Mouse (Mus musculus): Measurements from ENCODE around the gene Fcf1.

Gene Fcf1

DNA sequence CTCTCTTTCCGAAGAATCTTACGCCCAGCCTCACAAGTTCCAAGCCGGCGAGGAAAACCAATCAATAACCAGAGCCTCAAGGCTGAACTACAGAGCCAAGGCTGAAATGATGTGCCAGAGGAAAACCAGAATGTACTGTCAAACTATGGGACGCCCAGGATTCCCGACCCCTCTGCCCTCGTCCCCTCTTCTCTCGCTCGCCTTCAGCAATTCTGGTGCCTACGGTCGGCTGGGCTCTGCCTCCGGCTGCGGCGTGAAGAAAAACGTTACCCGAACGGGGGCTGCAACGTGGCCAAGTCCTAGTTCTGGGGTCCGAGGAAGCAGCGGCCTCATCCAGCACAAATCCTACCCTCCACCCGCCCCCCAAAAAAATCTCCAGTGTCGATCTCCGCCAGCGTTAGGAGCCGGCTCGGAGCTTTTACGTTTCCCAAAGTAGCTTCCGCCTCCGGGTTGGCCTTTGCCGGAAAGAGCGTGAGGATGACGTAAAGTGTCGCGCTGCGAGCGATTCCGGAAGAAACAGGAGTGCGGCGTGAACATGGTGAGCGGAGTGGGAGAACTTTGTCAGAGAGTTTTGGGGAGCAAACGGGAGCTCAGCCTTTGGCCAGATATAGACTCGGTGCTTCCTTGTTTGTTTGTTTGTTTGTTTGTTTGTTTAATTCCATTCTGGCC, at the start of gene Fcf1, which contains the start of gene Arel1:
Fcf1 (plus strand) TSS at position 470 of the 669 bp plus-strand sequence.
Arel1 (minus strand) TSS at position 473 of the 669 bp plus-strand sequence.
- peak; percentile 86 for DNase-seq (ENCODE audit: low read depth, low spot score)

DNA sequence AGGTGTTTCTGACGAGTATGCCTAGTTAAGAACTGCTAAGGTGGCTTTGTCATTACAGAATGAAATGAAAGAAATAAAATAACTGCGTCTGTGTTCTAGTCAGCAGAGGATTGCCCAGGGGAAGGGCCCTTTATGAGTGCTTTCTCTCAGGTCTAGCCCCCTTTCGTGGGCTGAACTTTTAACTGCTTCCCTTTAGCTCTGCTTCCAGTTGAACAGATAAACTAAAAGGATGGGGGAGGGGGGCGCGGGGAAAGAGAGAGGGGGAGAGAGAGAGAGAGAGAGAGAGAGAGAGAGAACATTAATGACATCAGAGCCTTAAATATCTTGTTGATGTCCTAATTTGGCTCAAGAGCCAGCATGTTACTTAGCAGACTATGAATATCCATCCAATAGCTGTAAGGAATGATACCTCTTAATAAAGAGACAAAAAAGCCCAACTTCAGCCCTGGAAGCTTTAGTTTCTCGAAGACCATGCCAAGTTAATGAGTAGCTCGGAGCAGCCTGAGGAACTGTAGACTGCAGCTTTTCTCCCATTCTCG, 48.7 kb upstream of the Fcf1 start:
- DNase-seq (ENCODE audit: low read depth, low spot score), result no peak

DNA sequence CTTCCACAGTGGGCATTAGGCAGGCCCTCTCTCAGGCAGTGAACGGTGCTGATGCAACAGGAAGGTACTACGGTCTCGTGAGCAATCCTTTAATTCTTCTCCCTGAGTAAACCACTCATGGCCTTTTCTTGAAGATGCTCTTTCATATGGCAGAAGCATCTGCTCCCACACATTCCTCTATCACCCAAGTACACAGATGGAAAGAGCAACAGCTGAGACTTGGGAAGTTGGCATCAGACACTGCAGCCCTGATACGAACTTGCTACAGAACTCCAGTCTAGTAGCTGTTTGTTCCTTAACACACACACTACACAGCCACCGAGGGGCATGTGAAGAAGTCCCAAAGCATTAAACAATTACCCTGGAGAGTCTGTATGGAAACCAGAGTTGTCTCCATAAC, 46.4 kb upstream of the Fcf1 start:
- DNase-seq (ENCODE audit: low read depth, low spot score), result no peak

DNA sequence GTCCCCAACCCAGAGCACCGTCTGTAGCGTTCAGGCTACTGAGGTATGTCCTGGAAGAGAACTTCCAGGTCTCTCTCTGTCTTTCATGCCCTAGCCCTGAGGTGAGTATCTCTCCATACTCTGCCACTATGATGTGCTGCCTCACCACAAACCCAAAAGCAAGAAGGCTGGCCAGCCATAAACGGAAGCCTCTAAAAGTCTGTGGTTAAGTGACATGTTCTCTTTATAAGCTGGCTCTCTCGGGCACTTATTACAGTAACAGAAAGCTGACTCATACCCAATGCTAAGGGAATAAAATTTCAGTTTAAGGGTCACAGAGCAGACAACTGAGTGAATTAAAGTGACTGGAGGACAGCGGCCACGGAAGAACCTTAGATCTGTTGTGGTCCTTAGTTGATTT, 44.2 kb upstream of the Fcf1 start:
- no peak for DNase-seq (ENCODE audit: low read depth, low spot score)

DNA sequence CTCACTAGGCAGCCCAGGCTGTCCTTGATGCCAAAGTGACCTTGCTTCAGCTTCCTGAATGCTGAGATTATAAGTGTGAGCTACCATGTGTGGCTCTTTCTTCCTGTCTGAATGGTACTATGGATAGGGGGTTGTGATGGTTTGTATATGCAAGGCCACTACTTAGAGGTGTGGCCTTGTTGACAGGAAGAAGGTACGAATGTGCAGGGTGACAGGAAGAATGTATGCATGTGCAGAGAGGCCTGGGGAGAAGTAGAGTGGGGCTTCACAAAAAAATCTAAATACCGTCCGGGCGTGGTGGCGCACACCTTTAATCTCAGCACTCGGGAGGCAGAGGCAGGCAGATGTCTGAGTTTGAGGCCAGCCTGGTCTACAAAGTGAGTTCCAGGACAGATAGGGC, 38.5 kb upstream of the Fcf1 start:
- DNase-seq (ENCODE audit: low read depth, low spot score), result no peak

DNA sequence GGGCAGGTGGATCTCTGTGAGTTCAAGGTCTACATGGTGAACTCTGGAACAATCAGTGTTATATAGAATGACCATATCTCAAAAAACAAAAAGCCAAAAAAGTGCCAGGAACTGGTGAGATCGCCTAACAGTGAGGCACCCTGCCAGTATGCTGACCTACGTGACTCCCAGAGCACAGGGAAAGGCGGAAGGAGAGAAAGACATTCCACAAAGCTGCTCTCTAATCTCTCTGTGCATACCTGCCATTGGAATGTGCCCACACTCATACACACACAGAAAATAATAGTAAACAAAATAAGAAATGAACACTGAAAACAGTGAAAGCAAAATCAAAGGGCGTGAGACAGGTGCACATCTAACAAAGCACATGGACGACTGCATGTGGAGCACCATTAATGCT, 35.4 kb upstream of the Fcf1 start:
- DNase-seq (ENCODE audit: low read depth, low spot score), result no peak

DNA sequence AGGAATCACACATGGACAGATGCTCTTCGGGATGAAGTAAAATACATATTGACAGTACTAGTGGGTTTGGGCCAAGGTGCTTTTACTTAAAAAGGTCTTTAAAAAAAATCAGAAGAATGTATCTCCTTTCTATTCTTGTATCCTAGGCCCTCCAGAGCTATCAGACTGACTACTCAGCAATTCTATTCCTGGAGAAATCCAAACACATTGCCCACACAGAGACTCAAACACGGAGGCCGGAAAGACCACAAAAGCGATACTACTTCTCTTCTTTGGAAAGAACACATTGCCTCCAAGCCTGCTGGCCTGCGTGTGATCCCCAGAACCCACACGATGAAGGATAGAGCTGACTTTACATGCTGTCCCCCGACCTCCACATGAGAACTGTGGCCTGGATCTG, 31.6 kb upstream of the Fcf1 start:
- DNase-seq (ENCODE audit: low read depth, low spot score), result no peak

DNA sequence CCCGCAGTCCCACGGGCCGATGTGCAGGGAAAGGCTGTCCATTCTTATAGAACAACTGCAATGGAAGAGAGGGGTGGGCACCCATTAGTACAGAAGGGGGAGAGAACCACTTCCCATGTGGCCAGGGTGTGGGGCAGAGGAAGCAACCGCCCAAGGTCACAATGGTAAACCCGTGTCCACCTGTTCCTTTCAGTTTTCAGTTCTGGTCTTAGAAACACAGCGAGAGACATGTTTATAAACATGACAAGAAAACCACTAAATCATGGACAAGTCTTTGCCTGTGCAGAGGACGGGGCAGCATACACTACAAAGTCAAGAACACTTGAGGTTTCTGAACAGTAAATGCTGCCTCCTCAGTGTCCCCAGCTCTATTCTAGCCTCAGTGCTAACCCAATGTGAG, 30.4 kb upstream of the Fcf1 start:
- no peak for DNase-seq (ENCODE audit: low read depth, low spot score)

DNA sequence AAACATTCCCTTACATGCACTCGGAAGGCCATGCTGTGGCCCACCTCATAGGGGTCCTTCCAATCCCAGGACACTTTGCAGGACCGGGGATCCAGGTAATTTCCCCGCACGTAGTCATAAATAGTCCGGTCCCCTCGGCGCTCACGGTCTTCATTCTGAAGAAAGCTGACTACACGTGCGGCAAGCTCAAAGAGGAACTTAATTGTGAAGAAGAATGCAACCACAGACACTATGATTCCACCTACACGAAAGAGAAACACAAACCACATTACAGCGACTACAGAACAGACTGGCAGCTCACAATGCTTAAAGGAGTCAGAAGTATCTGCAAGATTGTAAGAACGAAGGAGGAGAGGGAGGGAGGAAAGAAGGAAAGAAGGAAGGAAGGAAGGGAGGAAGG, 29.0 kb upstream of the Fcf1 start:
- no peak for DNase-seq (ENCODE audit: low read depth, low spot score)

DNA sequence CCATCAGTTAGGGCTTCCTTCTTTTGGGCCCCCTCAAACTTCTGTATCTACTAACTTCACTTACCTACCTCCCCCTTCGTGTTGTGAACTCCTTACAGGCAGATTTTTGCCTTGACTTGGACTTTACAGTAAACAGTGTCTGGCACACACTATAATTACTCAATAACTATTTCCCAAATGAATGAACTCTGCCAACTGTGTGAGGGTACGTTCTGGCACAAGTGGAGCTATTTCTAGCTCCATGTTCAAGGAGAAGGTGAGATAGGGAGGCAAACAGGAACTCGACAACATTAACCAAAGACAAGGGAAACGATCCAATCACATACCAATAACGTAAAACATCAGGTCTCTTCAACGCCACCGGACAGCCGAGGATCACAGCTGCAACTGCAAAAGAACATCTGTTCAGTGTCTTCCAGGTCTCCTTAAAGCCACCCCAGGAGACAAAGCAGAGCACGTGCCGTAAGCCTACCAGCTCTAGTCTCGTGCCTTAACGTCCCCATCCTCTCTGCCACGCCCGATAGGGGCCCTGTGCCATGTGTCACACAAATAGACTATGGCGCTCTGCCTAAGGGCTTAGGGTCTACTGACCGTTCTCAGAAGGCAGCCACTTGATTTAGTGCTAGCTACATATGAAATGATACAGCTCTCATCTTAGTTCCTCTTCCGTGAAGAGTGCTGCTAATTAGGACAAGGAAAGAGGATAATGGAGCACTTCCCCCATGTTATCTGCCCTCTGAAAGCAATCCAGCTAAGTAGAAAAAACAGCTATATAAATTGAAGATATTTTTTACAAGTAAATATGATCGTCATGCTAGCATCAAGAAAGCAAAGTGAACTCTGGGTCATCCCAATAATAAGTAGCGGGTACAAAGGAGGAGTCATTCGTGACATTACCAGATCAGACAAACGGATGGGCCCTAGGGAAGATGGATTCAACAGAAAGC, 27.4 kb upstream of the Fcf1 start:
- DNase-seq (ENCODE audit: low read depth, low spot score), result no peak

DNA sequence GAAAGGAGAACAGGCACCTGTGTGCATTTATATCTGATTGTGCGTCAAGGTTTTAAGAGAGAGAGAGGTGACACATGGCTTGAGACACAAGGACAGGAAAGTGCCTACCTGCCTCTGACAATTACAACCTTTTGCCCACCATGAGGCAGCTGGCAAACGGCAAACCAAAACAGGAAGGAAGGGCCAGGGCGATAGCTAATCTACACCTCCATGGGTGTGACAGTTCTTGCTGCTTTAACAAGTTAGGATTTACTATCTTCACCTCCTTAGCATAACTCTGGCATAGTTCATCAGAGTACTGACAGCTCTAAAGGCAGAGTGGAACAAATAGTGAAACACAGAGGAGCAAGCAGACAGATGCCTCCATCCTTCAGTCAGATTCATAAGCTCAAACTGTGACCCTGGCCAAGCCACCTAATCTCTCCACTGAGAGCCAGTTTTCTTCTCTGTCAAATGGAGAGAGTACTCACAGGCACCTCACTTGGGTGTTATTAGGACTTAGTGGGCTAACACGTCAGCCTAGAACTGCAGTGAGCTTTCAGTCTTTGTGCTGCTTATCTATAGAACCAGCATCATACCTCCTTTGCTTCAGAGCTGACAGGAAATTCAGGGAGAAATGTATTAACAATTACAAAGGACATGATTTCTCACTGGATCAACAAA, 26.4 kb upstream of the Fcf1 start:
- DNase-seq (ENCODE audit: low read depth, low spot score), result no peak

DNA sequence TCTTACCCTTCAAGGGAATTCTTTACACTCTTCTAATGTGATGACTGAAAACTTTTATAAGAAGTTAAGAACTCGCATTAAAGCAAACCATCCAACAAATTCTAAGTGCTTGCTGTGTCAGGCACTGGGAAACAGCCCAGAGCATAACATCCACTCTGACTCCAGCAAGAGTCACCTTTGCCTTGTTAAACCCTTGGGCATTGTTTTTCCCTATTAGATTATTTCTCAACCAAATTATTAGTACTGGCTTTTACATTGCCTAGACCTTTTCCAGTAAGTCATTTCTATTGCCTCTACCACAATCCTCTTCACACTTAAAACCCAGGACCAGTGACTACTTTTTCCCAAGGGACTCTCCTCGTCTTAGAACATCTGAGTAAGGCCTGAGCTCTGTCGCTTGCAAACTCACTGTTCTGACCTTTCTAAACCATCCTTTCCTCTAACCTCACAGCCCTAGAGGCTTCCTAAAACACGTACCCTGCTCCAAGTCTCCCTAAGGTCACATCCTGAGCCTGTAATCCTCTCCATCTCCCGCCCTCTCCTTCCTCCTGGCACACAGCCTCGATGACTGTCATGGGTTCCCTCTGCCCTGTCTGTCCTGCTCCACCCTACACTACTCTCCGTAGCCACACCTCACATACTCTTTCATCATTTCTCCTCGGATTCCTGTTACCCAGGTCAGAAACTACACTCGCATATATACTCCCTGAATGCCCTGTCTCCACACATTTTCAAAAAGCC, 25.7 kb upstream of the Fcf1 start:
- DNase-seq (ENCODE audit: low read depth, low spot score), result no peak

DNA sequence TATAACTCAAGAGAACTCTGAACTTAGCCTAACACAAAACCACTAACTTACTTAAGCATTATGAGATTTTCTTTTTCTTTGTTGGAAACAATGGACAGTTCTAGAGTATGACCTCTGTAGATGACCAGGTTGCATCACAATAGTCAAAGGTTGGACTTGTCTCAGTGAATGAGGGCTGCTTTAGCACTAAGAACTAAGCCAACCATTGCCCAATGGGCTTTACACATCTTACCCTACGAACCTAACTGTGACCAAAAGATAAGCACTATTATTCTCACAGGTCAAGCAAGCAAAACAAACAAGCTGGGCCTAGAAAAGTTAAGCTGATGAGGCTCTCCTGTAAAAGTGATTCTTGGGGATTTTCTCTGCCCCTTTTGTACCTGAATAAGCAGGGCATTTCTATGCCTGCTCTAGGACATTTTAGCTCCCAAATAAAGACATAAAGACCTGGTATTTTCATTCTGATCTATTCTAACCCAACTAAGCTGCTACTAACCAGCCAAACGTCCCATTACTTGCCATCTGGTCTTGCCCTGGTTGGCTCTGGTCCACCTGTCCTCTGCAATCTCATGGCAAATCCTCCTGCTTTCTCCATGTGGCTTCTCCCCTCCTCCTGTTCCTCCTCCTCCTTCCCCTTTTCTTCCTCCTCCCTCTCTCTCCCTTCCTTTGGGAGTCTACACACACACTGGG, 22.7 kb upstream of the Fcf1 start:
- no peak for DNase-seq (ENCODE audit: low read depth, low spot score)

DNA sequence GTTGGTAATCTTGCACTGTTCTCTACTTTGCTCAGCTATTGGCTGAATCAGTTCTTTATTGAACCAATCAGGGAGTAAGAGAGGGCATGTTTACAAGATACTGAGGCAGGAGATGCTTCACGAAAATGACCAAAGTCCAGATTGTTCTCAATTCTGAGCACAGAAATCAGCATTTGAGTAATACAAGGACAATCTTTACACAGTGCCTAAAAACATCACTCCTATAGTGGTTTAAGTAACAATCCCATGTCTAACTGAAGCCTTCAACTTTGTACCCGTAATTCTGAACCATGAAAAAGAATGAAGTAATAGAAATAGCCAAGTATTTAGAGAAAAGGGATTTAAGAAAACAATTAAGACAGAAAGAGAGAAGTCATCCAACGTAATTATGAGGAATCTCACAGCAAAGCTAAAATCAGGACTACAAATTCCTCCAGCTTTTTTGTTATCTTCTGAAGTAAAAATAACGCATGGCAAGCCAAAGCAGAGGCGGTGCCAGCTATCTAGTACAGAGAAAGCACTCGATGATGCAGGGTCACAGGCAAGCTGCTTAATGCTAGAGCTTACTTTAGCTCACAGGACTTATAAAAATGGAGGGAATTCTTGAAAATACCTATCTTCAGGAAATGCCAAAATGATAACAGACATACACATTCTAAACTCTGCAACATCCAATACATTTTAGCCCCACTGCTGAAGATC, 22.0 kb upstream of the Fcf1 start:
- no peak for DNase-seq (ENCODE audit: low read depth, low spot score)

DNA sequence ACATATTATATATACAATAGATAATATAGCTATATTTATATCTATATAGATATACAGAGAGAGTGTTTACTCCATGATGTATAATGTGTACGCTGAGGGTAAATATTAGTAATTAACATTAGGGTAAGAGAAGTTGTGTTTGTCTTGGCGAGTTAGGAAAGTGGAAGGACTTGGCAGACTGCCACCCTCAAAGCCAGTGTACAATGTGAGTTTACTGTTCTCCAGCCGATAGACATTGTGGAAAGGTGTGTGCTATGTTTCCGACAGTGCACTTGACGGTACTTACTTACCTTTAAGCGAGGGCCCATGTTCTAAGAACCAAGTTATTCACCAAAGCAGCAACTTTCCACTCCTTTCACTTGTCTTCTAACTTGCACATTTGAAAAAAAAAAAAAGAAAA, 19.9 kb upstream of the Fcf1 start:
- no peak for DNase-seq (ENCODE audit: low read depth, low spot score)

DNA sequence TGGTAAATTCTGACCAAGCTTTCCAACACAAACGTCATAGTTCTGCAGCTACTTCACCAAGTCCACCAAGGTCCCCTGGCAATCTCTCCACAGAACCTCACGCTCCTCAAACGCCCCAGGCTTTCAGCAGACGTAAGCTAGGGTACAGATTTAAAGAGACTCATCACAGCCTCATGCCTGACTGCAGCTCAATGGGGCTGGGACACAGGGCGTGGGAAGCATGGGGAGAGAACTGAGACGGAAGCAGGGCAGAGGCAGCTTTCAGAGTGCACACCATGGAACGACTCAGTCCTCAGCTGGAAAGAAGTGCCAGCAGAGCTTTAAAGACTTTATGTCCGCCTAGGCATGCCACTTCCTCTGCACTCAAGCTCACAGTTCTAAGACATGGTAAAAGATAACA, 19.2 kb upstream of the Fcf1 start:
- no peak for DNase-seq (ENCODE audit: low read depth, low spot score)

DNA sequence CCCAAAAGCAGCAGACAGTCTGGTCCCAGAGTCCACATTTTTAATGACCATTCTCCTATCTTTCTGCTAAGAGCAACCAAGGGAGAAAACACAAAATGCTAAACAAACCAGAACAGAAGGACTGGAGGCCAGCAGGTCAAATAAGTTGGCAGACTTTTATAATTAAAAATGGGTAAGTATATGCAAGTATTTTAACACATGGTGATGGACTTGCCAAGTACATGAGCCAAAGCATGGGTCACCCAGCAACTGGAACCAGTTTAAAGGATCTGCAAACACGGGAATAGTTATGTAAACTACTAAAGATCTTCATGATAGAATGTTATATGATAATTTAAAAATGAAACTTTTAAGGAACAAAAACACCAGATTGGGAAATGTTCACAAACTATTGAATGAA, 18.3 kb upstream of the Fcf1 start:
- no peak for DNase-seq (ENCODE audit: low read depth, low spot score)

DNA sequence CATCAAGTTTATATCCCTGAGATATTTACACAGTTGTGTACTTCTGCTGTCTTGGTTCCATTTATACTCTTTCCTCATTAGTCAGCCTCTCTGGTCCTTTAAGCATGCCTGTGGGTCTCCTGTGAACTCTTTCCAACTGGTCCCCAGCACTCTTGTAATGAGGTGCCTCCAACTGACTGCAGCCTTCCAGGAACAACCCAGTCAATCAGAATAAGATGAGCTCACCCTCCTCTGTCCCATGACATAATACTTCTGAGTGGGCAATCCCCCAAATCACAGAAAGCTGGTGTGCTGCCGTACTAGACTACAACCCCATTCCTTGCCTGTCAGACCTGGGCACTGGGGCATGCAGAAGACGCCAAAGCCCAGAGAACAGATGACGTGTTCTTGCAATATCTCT, 14.4 kb upstream of the Fcf1 start:
- no peak for DNase-seq (ENCODE audit: low read depth, low spot score)

DNA sequence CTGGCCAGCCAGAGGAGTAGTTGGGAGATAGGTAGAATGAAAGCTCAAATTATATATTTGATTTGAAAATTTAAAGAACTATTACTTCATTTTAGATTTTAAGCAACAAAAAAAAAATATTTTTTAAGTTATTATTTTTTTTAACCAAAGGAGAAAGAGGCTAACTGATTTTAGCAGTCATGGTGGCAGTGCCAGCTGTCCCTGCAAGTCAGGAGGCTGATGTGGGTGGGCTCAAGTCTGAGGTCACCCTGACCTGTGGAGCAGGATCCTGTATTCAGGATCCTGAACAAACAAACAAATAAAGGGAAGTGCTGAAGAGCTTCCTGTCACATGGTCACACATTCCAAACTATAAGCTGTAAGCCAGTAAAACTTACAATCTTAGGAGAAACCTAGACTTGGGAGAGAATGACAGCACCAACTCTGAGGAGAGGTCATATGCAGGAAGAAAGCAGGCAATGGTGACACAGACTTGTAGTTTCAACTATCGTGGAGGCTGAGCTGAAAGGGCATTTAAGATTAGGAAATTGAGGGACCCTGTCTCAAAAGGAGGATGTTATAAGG, 11.8 kb upstream of the Fcf1 start:
- no peak for DNase-seq (ENCODE audit: low read depth, low spot score)

DNA sequence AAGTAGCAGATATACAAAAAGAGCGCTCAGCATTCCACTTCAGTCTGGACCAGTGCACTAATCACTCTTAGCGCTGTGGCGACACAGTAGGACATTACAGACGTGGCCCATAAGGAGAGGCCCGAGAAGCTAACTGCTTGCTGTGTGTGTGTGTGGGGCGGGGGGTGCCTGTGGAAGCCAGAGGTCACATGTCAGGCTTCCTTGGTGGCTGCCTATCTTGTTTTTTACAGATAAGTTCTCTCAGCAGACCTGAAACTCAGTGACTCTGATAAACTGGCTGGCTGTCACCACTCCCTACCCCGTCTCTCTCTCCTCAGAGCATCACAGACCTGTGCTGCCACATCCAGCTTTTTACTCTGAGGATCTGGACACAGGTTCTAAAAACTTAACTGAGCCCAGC, 8.1 kb upstream of the Fcf1 start:
- DNase-seq (ENCODE audit: low read depth, low spot score), result no peak

All from retina, postnatal 7 days (tissue).